Mouse (Mus musculus): Measurements from ENCODE around the gene Tmc6. TPM values are rescaled to one million over a fixed set of nuclear protein-coding genes. Genes with fewer than 3 reads are reported as not detected.
A peak's percentile ranks its signal among the peaks of the same experiment; 100 is the strongest.

Tmc6 gene
- polyA plus RNA-seq, 1 experiment from 2014 or later: 20.9 TPM

GRCm38 (mm10) chr11:117768725-117769682 is 13.0 kb downstream of the Tmc6 start:
- H3K27ac ChIP-seq: no peak overlapping the region; the same call in 1 of the 2 replicates
- peaks cover 19% of the 10 kb centered on the region for H3K4me1 ChIP-seq (replicated peaks)
- peaks cover 39% of the 10 kb centered on the region for H3K36me3 ChIP-seq
- no peaks in the 10 kb centered on the region for H3K27me3 ChIP-seq
- H3K4me3 ChIP-seq: no peak overlapping the region
- H3K4me2 ChIP-seq: no peak overlapping the region
- no peak overlapping the region for H3K9ac ChIP-seq
- ATAC-seq (replicated peaks; ENCODE audit: insufficient number of reproducible peaks, insufficient read depth, low FRiP score, low read depth): no peak
- H3K9me3 ChIP-seq (replicated peaks): no peaks in the 10 kb centered on the region
- WGBS: 67% methylated on average over 20 of the region's 20 CpGs

- Histone ChIP-seq H3K4me1 (replicated peaks) (peaks cover 19% of the 10 kb centered on the region), H3K27me3 (no peaks in the 10 kb centered on the region), H3K4me3 (no peak overlapping the region), H3K27ac (no peak overlapping the region), H3K9ac (no peak overlapping the region), H3K9me3 (replicated peaks) (no peaks in the 10 kb centered on the region), H3K36me3 (peaks cover 36% of the 10 kb centered on the region; the same call in 1 of the 2 replicates), H3K4me2 (no peak overlapping the region)
- no peak for ATAC-seq (replicated peaks; ENCODE audit: insufficient number of reproducible peaks, insufficient read depth, low FRiP score, low read depth)
- 75% methylated on average over 3 of the region's 3 CpGs for WGBS
Observed at GRCm38 (mm10) chr11:117766275-117766674, 15.7 kb downstream of the Tmc6 start.

DNA sequence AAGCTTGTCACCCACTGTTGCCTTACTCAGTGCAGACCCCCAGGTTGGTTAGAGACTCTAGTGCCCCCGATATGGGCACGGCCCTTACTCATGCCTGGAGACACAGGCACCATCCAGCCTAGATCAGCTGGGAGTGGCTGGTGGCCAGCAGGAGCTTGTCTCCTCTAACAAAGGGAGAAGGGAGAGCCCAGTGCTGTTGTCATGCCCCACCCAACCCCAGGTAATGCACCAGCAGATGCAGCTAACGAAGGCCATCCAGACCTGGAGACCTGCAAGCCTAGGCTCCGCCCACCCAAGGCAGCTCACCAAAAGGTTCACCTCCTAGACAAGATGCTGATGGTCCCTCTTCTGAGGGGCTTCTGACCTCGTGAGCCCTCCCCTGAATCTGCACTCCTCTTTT is 16.6 kb downstream of the Tmc6 start:
- H3K4me3 ChIP-seq: no peak overlapping the region
- H3K4me2 ChIP-seq: no peak overlapping the region
- ATAC-seq (replicated peaks; ENCODE audit: insufficient number of reproducible peaks, insufficient read depth, low FRiP score, low read depth): 0 out of 2 replicates have a peak, but pooled peaks have one; percentile 5
- no peaks in the 10 kb centered on the region for H3K9me3 ChIP-seq (replicated peaks)
- H3K27me3 ChIP-seq: no peaks in the 10 kb centered on the region
- H3K27ac ChIP-seq: no peak overlapping the region
- peaks cover 44% of the 10 kb centered on the region; the same call in 1 of the 2 replicates for H3K36me3 ChIP-seq
- peaks cover 19% of the 10 kb centered on the region for H3K4me1 ChIP-seq (replicated peaks)
- no peak overlapping the region for H3K9ac ChIP-seq
- 92% methylated on average over 5 of the region's 5 CpGs for WGBS

DNA sequence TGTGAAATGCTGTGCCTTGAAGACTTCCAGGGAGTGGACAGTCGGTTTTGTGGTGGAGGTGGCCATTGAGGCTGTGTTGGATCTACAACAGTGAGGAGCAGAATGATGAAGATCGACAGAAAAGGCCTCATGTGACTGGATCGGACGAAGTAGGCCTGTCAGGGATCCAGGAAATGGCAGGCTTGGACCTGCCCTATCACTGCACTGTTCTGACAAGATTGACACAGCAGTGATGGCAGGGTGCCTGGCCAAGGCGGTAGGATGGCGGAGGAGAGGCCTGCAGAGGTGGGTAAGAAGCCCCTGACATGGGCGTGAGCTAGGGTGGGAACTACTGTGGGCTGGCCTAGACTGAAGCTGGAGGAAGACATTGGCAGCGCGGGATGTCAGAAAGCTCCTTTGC is 17.7 kb downstream of the Tmc6 start:
- H3K4me1 ChIP-seq (replicated peaks): peaks cover 13% of the 10 kb centered on the region
- H3K9me3 ChIP-seq (replicated peaks): no peaks in the 10 kb centered on the region
- no peak overlapping the region for H3K27ac ChIP-seq
- H3K36me3 ChIP-seq: peaks cover 54% of the 10 kb centered on the region
- H3K4me2 ChIP-seq: no peak overlapping the region
- 79% methylated on average over 9 of the region's 9 CpGs for WGBS
- no peaks in the 10 kb centered on the region for H3K27me3 ChIP-seq
- no peak for ATAC-seq (replicated peaks; ENCODE audit: insufficient number of reproducible peaks, insufficient read depth, low FRiP score, low read depth)
- no peak overlapping the region for H3K9ac ChIP-seq
- no peak overlapping the region for H3K4me3 ChIP-seq

GRCm38 (mm10) chr11:117762246-117762645 is 19.8 kb downstream of the Tmc6 start:
- Histone ChIP-seq H3K9me3 (replicated peaks) (no peaks in the 10 kb centered on the region), H3K4me1 (replicated peaks) (peaks cover 7% of the 10 kb centered on the region; the same call in 1 of the 2 replicates), H3K4me3 (no peak overlapping the region), H3K27me3 (no peaks in the 10 kb centered on the region), H3K4me2 (no peak overlapping the region), H3K36me3 (peaks cover 74% of the 10 kb centered on the region), H3K27ac (no peak overlapping the region; the same call in 1 of the 2 replicates), H3K9ac (no peak overlapping the region)
- WGBS: 52% methylated on average over 12 of the region's 12 CpGs
- no peak for ATAC-seq (replicated peaks; ENCODE audit: insufficient number of reproducible peaks, insufficient read depth, low FRiP score, low read depth)

- Histone ChIP-seq H3K27ac (no peak overlapping the region; the same call in 1 of the 2 replicates), H3K4me3 (no peak overlapping the region), H3K4me1 (replicated peaks) (peaks cover 7% of the 10 kb centered on the region; the same call in 1 of the 2 replicates), H3K27me3 (no peaks in the 10 kb centered on the region), H3K4me2 (no peak overlapping the region), H3K36me3 (peaks cover 79% of the 10 kb centered on the region), H3K9me3 (replicated peaks) (no peaks in the 10 kb centered on the region), H3K9ac (no peak overlapping the region)
- WGBS: 90% methylated on average over 13 of the region's 13 CpGs
- ATAC-seq (replicated peaks; ENCODE audit: insufficient number of reproducible peaks, insufficient read depth, low FRiP score, low read depth): no peak
Observed at GRCm38 (mm10) chr11:117761801-117762200, 20.2 kb downstream of the Tmc6 start.

DNA sequence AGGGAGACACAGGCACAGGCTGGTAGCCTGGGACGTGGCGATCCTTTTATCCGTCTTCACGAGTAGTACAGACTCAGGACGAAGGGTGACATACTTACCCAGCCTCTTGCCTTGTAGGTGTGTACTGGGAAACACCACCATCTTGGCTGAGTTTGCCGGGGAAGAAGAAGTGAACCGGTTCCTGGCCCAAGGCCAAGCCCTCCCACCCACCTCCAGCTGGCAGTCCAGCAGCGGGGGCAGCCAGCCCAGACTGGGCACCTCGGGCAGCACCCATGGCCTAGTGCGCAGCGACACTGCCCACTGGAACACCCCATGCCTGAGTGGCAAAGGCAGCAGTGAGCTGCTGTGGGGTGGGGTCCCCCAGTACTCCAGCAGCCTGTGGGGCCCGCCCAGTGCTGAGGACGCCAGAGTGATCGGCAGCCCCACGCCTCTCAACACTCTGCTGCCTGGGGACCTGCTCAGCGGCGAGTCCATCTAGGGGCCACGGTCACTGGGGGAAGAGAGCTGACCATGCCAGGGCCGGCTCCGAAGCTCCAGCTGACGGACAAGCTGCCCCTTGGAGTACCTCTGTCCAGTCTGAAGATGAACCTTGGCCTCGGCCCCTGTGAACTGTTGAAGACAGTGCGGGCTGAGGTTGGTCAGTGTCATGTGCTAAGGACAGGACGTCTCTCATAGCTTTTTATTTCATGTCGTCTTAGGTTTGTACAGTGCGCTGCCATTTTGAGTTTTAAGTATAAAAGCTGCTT is 21.5 kb downstream of the Tmc6 start:
- H3K36me3 ChIP-seq: peaks cover 80% of the 10 kb centered on the region

GRCm38 (mm10) chr11:117759267-117759666 is 22.7 kb downstream of the Tmc6 start:
- H3K4me3 ChIP-seq: no peak overlapping the region
- H3K9me3 ChIP-seq (replicated peaks): no peaks in the 10 kb centered on the region
- no peak overlapping the region for H3K9ac ChIP-seq
- ATAC-seq (replicated peaks; ENCODE audit: insufficient number of reproducible peaks, insufficient read depth, low FRiP score, low read depth): no peak
- no peaks in the 10 kb centered on the region for H3K4me1 ChIP-seq (replicated peaks)
- H3K36me3 ChIP-seq: peaks cover 85% of the 10 kb centered on the region
- no peaks in the 10 kb centered on the region for H3K27me3 ChIP-seq
- WGBS: 93% methylated on average over 10 of the region's 10 CpGs
- H3K27ac ChIP-seq: no peak overlapping the region
- no peak overlapping the region for H3K4me2 ChIP-seq

More for the DNA sequence above, 21.5 kb downstream of the Tmc6 start:
- Histone ChIP-seq H3K4me2 (no peak overlapping the region), H3K9ac (no peak overlapping the region), H3K4me3 (no peak overlapping the region), H3K27me3 (no peaks in the 10 kb centered on the region), H3K9me3 (replicated peaks) (no peaks in the 10 kb centered on the region), H3K4me1 (replicated peaks) (no peaks in the 10 kb centered on the region), H3K27ac (no peak overlapping the region)
- no peak; the same call in 1 of the 2 replicates for ATAC-seq (replicated peaks; ENCODE audit: insufficient number of reproducible peaks, insufficient read depth, low FRiP score, low read depth)
- WGBS: 83% methylated on average over 26 of the region's 26 CpGs

DNA sequence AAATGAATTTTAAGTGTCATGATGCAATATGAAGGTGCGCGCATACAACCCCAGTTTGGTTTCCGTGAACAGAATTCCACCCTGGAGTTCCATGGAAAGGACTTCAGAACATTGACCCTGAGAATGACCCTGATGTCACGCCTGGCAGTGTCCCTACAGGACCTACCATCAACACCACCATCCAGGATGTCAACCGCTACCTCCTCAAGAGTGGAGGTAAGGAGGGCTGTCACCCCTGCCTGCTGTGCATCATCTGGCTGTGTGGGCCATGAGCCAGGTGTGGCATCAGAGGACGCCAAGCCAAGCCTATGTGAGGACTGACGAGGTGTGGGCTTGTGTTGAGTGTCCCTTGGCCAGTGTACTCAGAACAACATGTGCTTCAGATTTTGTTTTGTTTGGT is 26.1 kb downstream of the Tmc6 start:
- peaks cover 96% of the 10 kb centered on the region for H3K36me3 ChIP-seq
- H3K4me1 ChIP-seq (replicated peaks): no peaks in the 10 kb centered on the region
- 93% methylated on average over 7 of the region's 7 CpGs for WGBS
- H3K27ac ChIP-seq: no peak overlapping the region
- no peak overlapping the region for H3K9ac ChIP-seq
- no peak overlapping the region for H3K4me3 ChIP-seq
- no peaks in the 10 kb centered on the region for H3K9me3 ChIP-seq (replicated peaks)
- H3K4me2 ChIP-seq: no peak overlapping the region
- no peak for ATAC-seq (replicated peaks; ENCODE audit: insufficient number of reproducible peaks, insufficient read depth, low FRiP score, low read depth)
- no peaks in the 10 kb centered on the region for H3K27me3 ChIP-seq

DNA sequence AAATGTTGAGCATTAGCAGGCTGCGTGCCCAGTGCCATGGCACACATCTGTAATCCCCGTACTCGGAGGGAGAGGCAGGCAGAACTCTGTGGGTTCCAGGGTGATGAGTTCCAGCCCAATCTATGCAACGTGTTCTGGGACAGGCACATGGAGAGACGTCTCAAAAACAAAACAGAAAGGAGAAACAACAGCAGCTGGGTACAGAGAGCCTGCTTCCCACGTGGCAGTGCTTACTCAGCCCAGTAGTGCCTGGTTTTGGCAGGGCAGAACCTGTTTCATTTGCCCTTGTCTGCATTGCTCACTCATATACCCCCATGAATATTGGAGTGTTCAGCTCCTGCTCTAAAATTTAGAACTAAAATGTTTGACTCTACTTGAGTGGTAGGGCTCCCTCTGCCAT is 30.5 kb downstream of the Tmc6 start:
- 85% methylated on average over 6 of the region's 6 CpGs for WGBS
- no peak for ATAC-seq (replicated peaks; ENCODE audit: insufficient number of reproducible peaks, insufficient read depth, low FRiP score, low read depth)
- no peaks in the 10 kb centered on the region for H3K9me3 ChIP-seq (replicated peaks)

DNA sequence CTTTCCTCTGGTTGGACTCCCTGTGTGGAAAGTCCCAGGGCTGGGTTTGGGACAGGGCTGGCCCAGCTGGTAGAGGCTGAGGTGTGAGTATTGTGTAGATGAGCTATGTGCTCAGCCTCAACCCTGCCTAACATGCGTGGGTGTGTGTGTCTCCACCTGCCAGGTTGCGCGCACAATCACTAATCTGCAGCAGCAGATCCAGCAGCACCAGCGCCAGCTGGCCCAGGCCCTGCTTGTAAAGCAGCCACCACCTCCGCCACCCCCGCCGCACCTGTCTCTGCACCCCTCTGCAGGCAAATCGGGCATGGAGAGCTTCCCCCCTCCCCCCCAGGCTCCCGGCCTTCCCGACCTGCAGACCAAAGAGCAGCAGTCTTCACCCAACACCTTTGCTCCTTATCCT is 32.6 kb downstream of the Tmc6 start:
- no peaks in the 10 kb centered on the region for H3K27me3 ChIP-seq
- no peak; the same call in 1 of the 2 replicates for ATAC-seq (replicated peaks; ENCODE audit: insufficient number of reproducible peaks, insufficient read depth, low FRiP score, low read depth)
- H3K27ac ChIP-seq: no peak overlapping the region
- peaks cover 95% of the 10 kb centered on the region for H3K36me3 ChIP-seq
- H3K4me1 ChIP-seq (replicated peaks): no peaks in the 10 kb centered on the region
- H3K4me2 ChIP-seq: no peak overlapping the region
- no peak overlapping the region for H3K9ac ChIP-seq
- no peaks in the 10 kb centered on the region for H3K9me3 ChIP-seq (replicated peaks)
- H3K4me3 ChIP-seq: no peak overlapping the region
- 83% methylated on average over 10 of the region's 10 CpGs for WGBS

More for the DNA sequence above, 30.5 kb downstream of the Tmc6 start:
- Histone ChIP-seq H3K4me2 (no peak overlapping the region), H3K4me1 (replicated peaks) (no peaks in the 10 kb centered on the region), H3K27me3 (no peaks in the 10 kb centered on the region), H3K36me3 (peaks cover 96% of the 10 kb centered on the region), H3K4me3 (no peak overlapping the region), H3K9ac (no peak overlapping the region), H3K27ac (no peak overlapping the region)

Data from heart, embryonic 15.5 days (tissue).